Mouse (Mus musculus) intestine, embryonic 14.5 days (tissue): ENCODE measurements at regions not wholly inside any gene's neighbourhood (a gene's known extent, or its start where the extent isn't known, plus 50 kb on each side); places are given as distances from the start of the nearest gene placed in this dataset.

Experiments used
- ATAC-seq: fragments of 200-750 bp; cut with Nextera tagmentation; replicated peaks from 2 replicates; pipeline ENCODE4 v1.8.0; 2017; ENCODE audit warnings: low read depth, moderate number of reproducible peaks, moderate TSS enrichment, moderate library complexity; ENCODE audit not compliant: low FRiP score, low TSS enrichment
- DNase-seq: peaks from one replicate; pipeline ENCODE4 v3.0.0-alpha.2; 2018; ENCODE audit warnings: low spot score
- H3K27ac ChIP-seq: fragments of 300-500 bp; sonication (generic); 2 replicates; pipeline ENCODE4 v1.5.1; 2014; ENCODE audit warnings: low read depth, mild to moderate bottlenecking, control low read depth
- H3K27me3 ChIP-seq: fragments of 300-500 bp; sonication (generic); replicated peaks from 2 replicates; pipeline ENCODE4 v1.6.1; 2014; ENCODE audit warnings: low read length, control low read depth; ENCODE audit not compliant: control insufficient read depth, insufficient read depth
- H3K36me3 ChIP-seq: fragments of 300-500 bp; sonication (generic); 2 replicates; pipeline ENCODE4 v1.6.1; 2014; ENCODE audit warnings: low read length, control low read depth; ENCODE audit not compliant: control insufficient read depth, insufficient read depth
- H3K4me1 ChIP-seq: fragments of 300-500 bp; sonication (generic); replicated peaks from 2 replicates; pipeline ENCODE4 v1.6.1; 2014; ENCODE audit warnings: low read length, control low read depth, mixed read lengths; ENCODE audit not compliant: control insufficient read depth, insufficient read depth
- H3K4me2 ChIP-seq: fragments of 300-500 bp; sonication (generic); 2 replicates; pipeline ENCODE4 v1.6.1; 2014; ENCODE audit warnings: low read length
- H3K4me3 ChIP-seq: fragments of 300-500 bp; sonication (generic); 2 replicates; pipeline ENCODE4 v1.5.1; 2014; ENCODE audit warnings: low read depth, low read length, control low read depth, mixed read lengths
- H3K9ac ChIP-seq: fragments of 300-500 bp; sonication (generic); 2 replicates; pipeline ENCODE4 v1.6.1; 2014; ENCODE audit warnings: mild to moderate bottlenecking, low read length
- H3K9me3 ChIP-seq: fragments of 300-500 bp; sonication (generic); 2 replicates; pipeline ENCODE4 v1.6.1; 2016; ENCODE audit warnings: low read length, control low read depth; ENCODE audit not compliant: control insufficient read depth
- WGBS: fragments of 180-500 bp; shearing (Covaris S2); extraction: QIAGEN DNeasy Blood & Tissue Kit; methylation state at CpG from one replicate; pipeline ENCODE4 v1.1.7; 2014; 5-methylcytosine and 5-hydroxymethylcytosine counted together

DNA sequence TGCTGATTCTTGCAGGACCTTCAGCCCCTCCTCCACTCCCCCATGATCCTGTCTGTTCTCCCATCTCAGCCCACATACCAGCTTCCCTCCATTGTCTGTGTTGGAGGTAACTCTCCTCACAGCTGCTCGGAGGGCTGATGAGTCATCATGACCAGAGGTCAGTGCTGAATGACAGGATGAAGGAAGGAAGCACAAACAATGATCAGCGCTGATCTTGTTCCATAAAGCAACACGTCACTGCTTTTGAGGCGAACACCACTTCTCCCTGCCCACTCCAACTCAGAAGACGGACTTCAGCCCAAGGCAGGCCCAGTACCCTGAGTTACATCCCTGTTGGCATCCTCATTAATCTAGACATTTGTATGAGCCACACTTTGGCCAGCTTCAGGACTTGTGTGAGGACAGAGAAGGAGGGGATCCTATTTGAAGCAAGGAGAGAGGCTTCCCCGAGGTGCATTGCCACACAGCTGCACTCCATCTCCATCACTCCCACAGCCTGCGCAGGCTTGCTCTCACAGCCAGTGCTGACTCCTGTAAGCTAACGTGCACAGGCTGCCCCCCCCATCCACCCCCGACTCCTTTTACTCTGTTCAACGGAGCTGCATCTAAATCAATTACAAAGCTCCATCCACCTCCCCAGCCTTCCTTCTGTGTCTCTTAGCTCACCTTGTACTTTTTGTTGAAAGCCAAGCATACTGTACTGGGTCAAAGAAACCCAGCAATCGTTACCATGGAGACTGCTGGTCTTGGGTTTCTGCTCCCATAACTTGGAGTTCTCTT, 129.9 kb downstream of the Ets2 start:
- DNase-seq = no peak
- Histone ChIP-seq H3K36me3 (no peaks in the 10 kb centered on the region), H3K4me1 (peaks cover 10% of the 10 kb centered on the region; the same call in 1 of the 2 replicates), H3K9ac (no peak overlapping the region), H3K4me2 (no peak overlapping the region), H3K27me3 (no peaks in the 10 kb centered on the region), H3K4me3 (no peak overlapping the region), H3K27ac (peak overlapping the region; percentile 80), H3K9me3 (no peaks in the 10 kb centered on the region)
- 22% methylated on average over 11 of the region's 11 CpGs for WGBS
- peak; percentile 72 for ATAC-seq

DNA sequence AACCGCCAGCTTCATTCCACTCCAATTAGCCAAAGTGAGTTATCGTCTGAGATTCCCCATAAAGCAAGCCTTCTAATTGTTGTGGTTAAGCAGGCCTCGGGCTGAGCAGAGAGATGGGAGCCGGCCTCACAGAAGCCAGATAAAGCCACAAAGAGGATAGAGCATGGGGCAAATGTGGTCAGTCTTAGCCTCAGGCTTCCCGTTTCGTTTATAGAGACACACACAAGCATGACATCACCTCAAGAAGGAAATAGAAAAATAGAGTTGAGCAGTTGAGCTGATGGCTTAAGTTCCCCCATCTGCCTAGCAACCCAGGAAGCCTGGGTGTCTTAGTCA, 125.5 kb downstream of the Ets2 start:
- no peak overlapping the region for H3K4me3 ChIP-seq
- no peak overlapping the region for H3K9ac ChIP-seq
- peaks cover 30% of the 10 kb centered on the region for H3K4me1 ChIP-seq
- DNase-seq = no peak
- H3K9me3 ChIP-seq = no peaks in the 10 kb centered on the region
- no peak for ATAC-seq
- no peaks in the 10 kb centered on the region for H3K27me3 ChIP-seq
- H3K27ac ChIP-seq = no peak overlapping the region
- no peak overlapping the region for H3K4me2 ChIP-seq
- no peaks in the 10 kb centered on the region for H3K36me3 ChIP-seq
- WGBS = 63% methylated on average over 6 of the region's 6 CpGs

DNA sequence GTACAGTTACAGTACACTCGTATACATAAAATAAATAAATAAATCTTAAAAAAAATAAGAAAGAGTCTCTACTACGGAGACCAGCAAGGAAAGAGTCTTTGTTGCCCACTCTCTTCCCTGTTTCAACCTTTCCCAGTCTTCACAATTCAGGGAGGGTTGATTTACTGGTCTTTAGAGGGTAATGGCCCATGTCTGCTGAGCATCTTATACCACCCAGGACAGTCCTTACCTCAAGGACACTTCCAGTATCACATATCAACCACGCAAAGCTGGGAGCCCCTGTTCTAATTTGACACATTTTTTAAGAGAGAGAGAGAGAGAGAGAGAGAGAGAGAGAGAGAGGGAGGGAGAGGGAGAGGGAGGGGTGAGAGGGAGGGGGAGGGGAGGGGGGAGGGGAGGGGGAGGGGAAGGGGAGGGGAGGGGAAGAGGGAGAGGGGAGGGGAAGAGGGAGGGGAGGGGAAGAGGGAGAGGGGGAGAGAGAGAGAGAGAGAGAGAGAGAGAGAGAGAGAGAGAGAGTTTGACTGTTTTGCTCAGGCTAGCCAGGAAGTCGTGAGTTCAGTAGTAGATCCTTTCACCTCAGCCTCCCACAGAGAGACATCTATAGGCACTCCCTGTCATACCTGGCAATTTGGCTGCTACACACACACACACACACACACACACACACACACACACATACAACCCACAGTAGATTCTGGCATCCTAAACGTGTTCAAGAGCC, 125.0 kb downstream of the Ets2 start:
- Histone ChIP-seq H3K9ac (no peak overlapping the region), H3K4me1 (peaks cover 25% of the 10 kb centered on the region), H3K4me3 (no peak overlapping the region), H3K36me3 (no peaks in the 10 kb centered on the region), H3K9me3 (no peaks in the 10 kb centered on the region), H3K27ac (no peak overlapping the region), H3K27me3 (no peaks in the 10 kb centered on the region), H3K4me2 (no peak overlapping the region)
- no peak for ATAC-seq
- 71% methylated on average over 5 of the region's 5 CpGs for WGBS
- DNase-seq = no peak

DNA sequence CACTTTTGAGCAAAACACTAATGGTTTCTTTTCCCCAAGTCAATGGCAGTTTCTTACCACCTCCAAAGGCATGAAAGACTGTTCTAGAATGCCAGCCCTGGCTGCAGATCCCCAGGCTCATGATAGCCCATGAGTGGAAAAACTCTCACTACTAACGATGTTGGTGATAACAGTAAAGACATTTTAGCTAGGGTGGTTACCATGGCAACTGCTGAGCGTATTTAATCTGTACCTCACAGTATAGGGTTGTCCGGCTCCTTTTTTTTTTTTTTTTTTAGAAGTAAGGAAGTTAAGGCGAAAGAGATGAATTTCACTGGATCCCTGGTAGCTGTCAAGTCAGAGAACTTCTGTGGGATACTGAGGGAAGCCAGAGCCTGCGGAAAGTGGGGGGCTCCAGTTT, 123.8 kb downstream of the Ets2 start:
- Histone ChIP-seq H3K4me1 (peaks cover 25% of the 10 kb centered on the region), H3K27ac (peak overlapping the region; percentile 76), H3K4me2 (no peak overlapping the region), H3K4me3 (no peak overlapping the region), H3K27me3 (no peaks in the 10 kb centered on the region), H3K9me3 (no peaks in the 10 kb centered on the region), H3K36me3 (no peaks in the 10 kb centered on the region), H3K9ac (no peak overlapping the region)
- ATAC-seq (peak; percentile 70; the same call in 1 of the 2 replicates), DNase-seq (no peak)
- WGBS = 19% methylated on average over 5 of the region's 5 CpGs

DNA sequence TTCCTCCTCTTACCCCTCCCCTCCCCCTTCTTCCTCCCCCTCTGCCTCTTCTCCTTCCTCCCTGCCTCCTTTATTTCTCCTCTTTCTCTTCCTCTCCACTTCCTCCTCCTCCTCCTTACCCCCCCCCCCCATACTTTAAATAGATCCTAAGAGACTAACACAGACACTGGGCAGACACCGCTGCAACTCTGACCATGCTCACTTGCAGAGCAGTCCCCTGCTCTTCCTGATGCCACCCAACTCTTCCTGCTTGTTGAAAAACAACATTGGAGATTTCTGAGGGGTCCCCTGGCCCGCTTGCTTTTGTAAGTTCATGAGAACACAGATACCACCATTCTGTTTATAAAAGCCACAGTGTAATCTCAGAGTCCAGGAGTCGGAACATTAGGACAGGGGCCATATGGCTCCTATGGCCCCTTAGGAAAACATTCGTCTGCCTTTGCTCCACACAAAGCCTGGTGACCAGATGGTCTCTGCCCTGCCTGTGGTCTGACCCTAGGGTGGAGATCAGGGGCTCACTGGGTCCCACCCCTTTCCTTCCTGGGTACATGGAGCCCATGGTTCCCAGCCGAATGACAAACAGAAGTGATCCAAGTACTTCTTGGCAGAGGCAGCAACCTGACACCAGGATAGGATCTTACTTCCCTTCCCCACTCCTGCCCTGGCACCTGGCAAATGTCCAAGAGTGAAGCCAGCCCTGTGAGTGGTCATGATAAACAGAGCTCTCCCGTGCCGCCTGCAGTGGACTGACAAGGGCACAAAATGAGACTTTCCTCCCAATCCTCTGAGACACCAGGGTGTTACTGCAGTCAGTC, 123.1 kb downstream of the Ets2 start:
- DNase-seq = peak; percentile 73
- Histone ChIP-seq H3K27ac (peak overlapping the region; percentile 76), H3K9me3 (no peaks in the 10 kb centered on the region), H3K27me3 (no peaks in the 10 kb centered on the region), H3K36me3 (no peaks in the 10 kb centered on the region), H3K4me1 (peaks cover 25% of the 10 kb centered on the region), H3K4me3 (no peak overlapping the region), H3K4me2 (peak overlapping the region; percentile 18; the same call in 1 of the 2 replicates), H3K9ac (no peak overlapping the region)
- 8% methylated on average over 7 of the region's 7 CpGs for WGBS
- ATAC-seq = no peak

DNA sequence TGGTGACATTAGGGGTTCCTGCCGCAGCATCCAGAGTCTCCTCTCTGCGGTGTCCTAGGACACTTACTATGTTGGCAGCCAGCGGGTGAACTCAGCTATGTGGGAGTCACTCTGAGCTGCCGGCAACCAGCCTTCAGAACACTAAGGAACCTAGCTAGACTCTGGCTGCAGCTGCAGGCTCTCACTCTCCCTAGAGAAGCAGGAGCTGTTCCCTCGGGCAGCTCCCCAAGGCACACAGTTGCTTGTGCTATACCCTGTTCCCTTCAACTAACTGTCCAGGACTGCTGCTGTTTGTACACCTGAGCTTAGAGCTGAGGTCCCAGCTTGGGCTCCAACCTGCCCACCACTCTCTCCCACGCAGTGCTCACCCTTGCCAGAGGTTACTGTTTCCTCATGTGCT, 121.9 kb downstream of the Ets2 start:
- H3K27me3 ChIP-seq = no peaks in the 10 kb centered on the region
- H3K4me1 ChIP-seq = peaks cover 25% of the 10 kb centered on the region
- ATAC-seq (no peak), DNase-seq (no peak)
- WGBS = 50% methylated on average over 6 of the region's 6 CpGs
- H3K9ac ChIP-seq = no peak overlapping the region
- H3K9me3 ChIP-seq = no peaks in the 10 kb centered on the region
- H3K4me2 ChIP-seq = no peak overlapping the region
- no peak overlapping the region for H3K4me3 ChIP-seq
- peak overlapping the region; percentile 76 for H3K27ac ChIP-seq
- H3K36me3 ChIP-seq = no peaks in the 10 kb centered on the region

DNA sequence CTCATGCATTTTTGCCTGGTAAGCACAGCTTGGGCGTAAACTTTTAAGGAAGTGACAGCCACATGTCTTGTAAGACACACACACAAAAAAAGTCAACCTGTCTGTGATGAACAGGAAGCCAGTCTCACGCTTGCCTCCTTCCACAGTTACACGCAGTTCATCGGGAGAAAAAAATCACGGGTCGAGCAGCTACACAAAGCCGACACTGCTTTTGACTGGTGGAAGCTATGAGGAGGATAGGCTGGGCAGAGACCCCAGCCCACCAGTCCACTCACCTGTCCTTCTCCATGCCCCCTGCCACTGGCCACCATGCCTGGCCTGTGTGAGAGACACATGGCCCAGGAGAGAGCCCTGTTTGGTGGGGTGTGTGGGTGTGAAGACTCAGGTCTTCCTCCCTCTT, 119.2 kb downstream of the Ets2 start:
- no peaks in the 10 kb centered on the region for H3K36me3 ChIP-seq
- ATAC-seq = no peak
- DNase-seq = no peak
- 0 out of 2 replicates have a peak, but pooled peaks cover 11% of the 10 kb centered on the region for H3K9me3 ChIP-seq
- H3K4me1 ChIP-seq = peaks cover 23% of the 10 kb centered on the region
- H3K4me2 ChIP-seq = no peak overlapping the region
- no peaks in the 10 kb centered on the region for H3K27me3 ChIP-seq
- 65% methylated on average over 7 of the region's 7 CpGs for WGBS
- no peak overlapping the region for H3K9ac ChIP-seq
- H3K4me3 ChIP-seq = no peak overlapping the region
- no peak overlapping the region for H3K27ac ChIP-seq

DNA sequence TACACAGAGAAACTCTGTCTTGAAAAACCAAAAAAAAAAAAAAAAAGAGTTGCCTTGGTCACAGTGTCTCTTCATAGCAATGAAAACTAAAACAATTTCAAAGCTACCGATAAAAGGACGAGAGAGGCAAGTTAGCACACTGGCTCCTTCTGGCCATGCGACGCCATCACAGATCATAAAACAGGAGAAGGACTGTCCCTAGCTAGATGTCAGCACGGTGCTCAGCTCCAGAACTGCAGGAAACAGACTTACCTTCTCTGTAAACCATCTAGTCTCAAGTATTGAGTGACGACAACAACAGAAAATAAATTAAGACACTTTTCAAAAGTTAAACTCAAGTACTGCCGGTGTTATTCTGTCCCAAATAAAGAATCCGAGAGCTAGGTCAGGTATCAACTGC, 118.7 kb downstream of the Ets2 start:
- 61% methylated on average over 8 of the region's 8 CpGs for WGBS
- H3K27ac ChIP-seq = no peak overlapping the region
- no peaks in the 10 kb centered on the region for H3K36me3 ChIP-seq
- ATAC-seq = no peak
- no peaks in the 10 kb centered on the region for H3K27me3 ChIP-seq
- H3K9me3 ChIP-seq = 0 out of 2 replicates have a peak, but pooled peaks cover 11% of the 10 kb centered on the region
- no peak overlapping the region for H3K4me2 ChIP-seq
- no peak for DNase-seq
- peaks cover 19% of the 10 kb centered on the region for H3K4me1 ChIP-seq
- no peak overlapping the region for H3K9ac ChIP-seq
- no peak overlapping the region for H3K4me3 ChIP-seq
